ENCODE assay signal across 8 mouse cellular contexts in genomic region chr14:26637025-26637850, GRCm38 (mm10). TPM values are rescaled to one million over a fixed set of nuclear protein-coding genes. Genes with fewer than 3 reads are reported as not detected.
DNase-seq lines count a peak whose midpoint lies in the region; ATAC-seq and TF ChIP-seq lines count a peak whose summit lies in the region.

No protein-coding gene starts in this region.

- H3K27ac ChIP-seq in liver, adult 2 months (replicated peaks; ENCODE audit: insufficient read depth, low read depth, low read length): peak overlapping the region; percentile 85
- H3K27ac ChIP-seq in forebrain, embryonic 11.5 days (ENCODE audit: low read depth, low read length): peak overlapping the region; percentile 68

- H3K9ac ChIP-seq in liver, adult 2 months (ENCODE audit: low read depth, low read length): peak overlapping the region; percentile 68
- peak overlapping the region; percentile 89 for H3K9ac ChIP-seq in forebrain, embryonic 11.5 days (ENCODE audit: low read length)

- 9% methylated on average over 17 of the region's 17 CpGs for WGBS in liver, adult 2 months
- WGBS in forebrain, embryonic 11.5 days: 32% methylated on average over 17 of the region's 17 CpGs
- 6% methylated on average over 17 of the region's 17 CpGs for WGBS in large intestine, adult 2 months

- TF ChIP-seq POLR2A in liver, adult 2 months (IDR thresholded peaks at IDR 0.05; ENCODE audit: extremely low read depth, insufficient read depth, low read length): peak; percentile 76; the same call in 1 of the 2 replicates

- TF ChIP-seq CTCF in liver, adult 2 months (IDR thresholded peaks at IDR 0.05; ENCODE audit: low read depth, low read length): no peak

- no peak; the same call in 1 of the 2 replicates for ATAC-seq in forebrain, embryonic 11.5 days (replicated peaks; ENCODE audit: low FRiP score)

- peak; percentile 69 for DNase-seq in liver, adult 2 months (ENCODE audit: extremely low read depth, low read depth, low spot score)
- DNase-seq in liver: no peak
- peak; percentile 50 for DNase-seq in adrenal gland, postnatal 14 days
- DNase-seq in forebrain, embryonic 11.5 days (ENCODE audit: low spot score): no peak
- peak; percentile 75 to 82 for DNase-seq in heart, postnatal 10 days
- DNase-seq in large intestine, adult 2 months (ENCODE audit: low read depth, low spot score): peak; percentile 33
- DNase-seq in lung, postnatal 10 days: peak; percentile 38
- DNase-seq in ovary, adult 18-20 months (ENCODE audit: low spot score): no peak

- H3K36me3 ChIP-seq in liver, adult 2 months (ENCODE audit: control insufficient read depth, insufficient read depth, low read length): peaks cover 6% of the 10 kb centered on the region; the same call in 1 of the 2 replicates
- no peaks in the 10 kb centered on the region for H3K36me3 ChIP-seq in forebrain, embryonic 11.5 days (ENCODE audit: control insufficient read depth, insufficient read depth, low read length)

- H3K4me1 ChIP-seq in liver, adult 2 months (ENCODE audit: control insufficient read depth, insufficient read depth, low read length): peaks cover 6% of the 10 kb centered on the region; the same call in 1 of the 2 replicates
- H3K4me1 ChIP-seq in forebrain, embryonic 11.5 days (replicated peaks; ENCODE audit: control insufficient read depth, insufficient read depth, low read length): no peaks in the 10 kb centered on the region

- intact Hi-C loops in heart, postnatal 10 days (cut with DNase I): loop anchor here (5.0 kb wide), 2 partner anchors 105 to 145 kb away; partner anchors contain the start of gene Slmap

- H3K4me3 ChIP-seq in liver, adult 2 months (ENCODE audit: insufficient read depth, low read depth, low read length): peak overlapping the region; percentile 50
- H3K4me3 ChIP-seq in forebrain, embryonic 11.5 days (ENCODE audit: low read depth, low read length): peak overlapping the region; percentile 87

- peak overlapping the region; percentile 76 for H3K4me2 ChIP-seq in forebrain, embryonic 11.5 days (ENCODE audit: low read depth, low read length, severe bottlenecking)

- peaks cover 10% of the 10 kb centered on the region; the same call in 1 of the 2 replicates for H3K79me2 ChIP-seq in liver, adult 2 months (ENCODE audit: control insufficient read depth, insufficient read depth, low read length)

- H3K27me3 ChIP-seq in liver, adult 2 months (ENCODE audit: control insufficient read depth, insufficient read depth, low read length): no peaks in the 10 kb centered on the region
- H3K27me3 ChIP-seq in forebrain, embryonic 11.5 days (ENCODE audit: control insufficient read depth, insufficient read depth, low read length): no peaks in the 10 kb centered on the region

- H3K9me3 ChIP-seq in forebrain, embryonic 11.5 days (ENCODE audit: control insufficient read depth, low read length): no peaks in the 10 kb centered on the region

RNA-seq across cellular contexts. Expression of gene Arf4, which starts 0.6 kb away (rescaled TPM):
- total RNA-seq in liver, adult 2 months (2014; rRNA removed): 46.6 and 55.2 TPM in 2 replicates
- 104 and 117 TPM in 2 replicates for polyA plus RNA-seq in liver, adult 2 months (2012; rRNA removed)
- 190 and 198 TPM in 2 replicates for total RNA-seq in adrenal gland, postnatal 14 days (2021)
- polyA plus RNA-seq in forebrain, embryonic 11.5 days (2014; fragmentation: Nextera tagmentation; extraction: Ambion mirVana): 535 and 566 TPM in 2 replicates
- 100 to 1,000 TPM; 127 to 134 TPM for total RNA-seq in heart, postnatal 10 days (2021)
- polyA plus RNA-seq in large intestine, adult 2 months (2012; rRNA removed): 127 and 159 TPM in 2 replicates

RNA-seq across cellular contexts. Expression of gene Pde12, which starts 32.4 kb away (rescaled TPM):
- 2.3 and 2.4 TPM in 2 replicates for total RNA-seq in liver, adult 2 months (2014; rRNA removed)
- 3.2 and 3.5 TPM in 2 replicates for polyA plus RNA-seq in liver, adult 2 months (2012; rRNA removed)
- 9.0 and 10.1 TPM in 2 replicates for total RNA-seq in adrenal gland, postnatal 14 days (2021)
- 12.9 and 13.4 TPM in 2 replicates for polyA plus RNA-seq in forebrain, embryonic 11.5 days (2014; fragmentation: Nextera tagmentation; extraction: Ambion mirVana)
- 1 to 10 TPM; 5.8 to 6.1 TPM for total RNA-seq in heart, postnatal 10 days (2021)
- polyA plus RNA-seq in large intestine, adult 2 months (2012; rRNA removed): 3.6 and 6.4 TPM in 2 replicates

RNA-seq across cellular contexts. Expression of gene Dnah12, which starts 55.8 kb away (rescaled TPM):
- total RNA-seq in liver, adult 2 months (2014; rRNA removed): under 0.01 TPM in 1 of 2 replicates, not detected in the other
- not detected in 2 replicates for polyA plus RNA-seq in liver, adult 2 months (2012; rRNA removed)
- not detected in 2 replicates for total RNA-seq in adrenal gland, postnatal 14 days (2021)
- polyA plus RNA-seq in forebrain, embryonic 11.5 days (2014; fragmentation: Nextera tagmentation; extraction: Ambion mirVana): 0.04 TPM in 1 of 2 replicates, not detected in the other
- total RNA-seq in heart, postnatal 10 days (2021): under 1 TPM; 0.05 TPM
- polyA plus RNA-seq in large intestine, adult 2 months (2012; rRNA removed): not detected in 2 replicates

Comparison
In these comparisons a context has a peak if more than half of its experiments do, and no peak if none do; other contexts are left out.
1. DNase-seq: peak in liver, adult 2 months (single experiment), adrenal gland, postnatal 14 days (single experiment), heart, postnatal 10 days (2 of 2), large intestine, adult 2 months (single experiment) and lung, postnatal 10 days (single experiment); none in liver (single experiment), forebrain, embryonic 11.5 days (single experiment) and ovary, adult 18-20 months (single experiment).